Mouse (Mus musculus): ENCODE measurements around the gene Itgb1. TPM values are rescaled to one million over a fixed set of nuclear protein-coding genes. Genes with fewer than 3 reads are reported as not detected.

Gene Itgb1
- polyA plus RNA-seq, 1 experiment from 2014 or later, result 243 TPM

Other genes starting within 250 kb of the Itgb1 start
- not detected in 2 replicates for gene Gm3952, start 113.0 kb downstream of the Itgb1 start, polyA plus RNA-seq (2015; fragmentation: Nextera tagmentation; extraction: Ambion mirVana)